Mouse (Mus musculus) pancreas, adult 10 weeks (tissue): ENCODE measurements around the gene Vmn1r230. TPM values are rescaled to one million over a fixed set of nuclear protein-coding genes. Genes with fewer than 3 reads are reported as not detected.

Experiments used
- polyA plus RNA-seq: library from polyadenylated mRNA; stranded (reverse); fragments of 350-450 nt; fragmentation: Illumina TruSeq; extraction: RNeasy Lipid Tissue Mini Kit (QIAGEN cat#74804); gene quantifications from one replicate; pipeline ENCODE4 v1.2.3, GENCODE M21; 2015; ENCODE audit warnings: low read depth, low replicate concordance; ENCODE audit not compliant: insufficient read depth

Vmn1r230 gene
- polyA plus RNA-seq: not detected

DNA sequence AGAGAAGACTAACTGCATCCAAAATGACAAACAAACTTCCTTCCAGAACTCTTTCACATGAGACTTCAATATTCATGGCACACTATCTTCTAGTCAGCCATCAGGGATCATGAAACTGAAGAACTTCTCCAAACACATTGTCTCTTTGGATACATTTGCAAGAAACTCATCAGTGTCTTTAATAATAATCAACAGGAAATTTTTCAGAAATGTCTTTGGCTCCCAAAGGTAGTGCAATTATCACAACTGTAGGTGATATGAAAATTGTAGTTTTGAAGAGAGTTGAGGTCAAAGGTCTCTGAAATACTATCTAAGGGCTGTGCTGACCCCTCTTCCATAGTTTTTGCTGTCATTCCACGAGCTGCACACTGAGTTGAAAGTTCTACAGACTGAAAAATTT is at the start of gene Vmn1r230:
Vmn1r230 (plus strand) TSS at position 301 of the 400 bp plus-strand sequence.

DNA sequence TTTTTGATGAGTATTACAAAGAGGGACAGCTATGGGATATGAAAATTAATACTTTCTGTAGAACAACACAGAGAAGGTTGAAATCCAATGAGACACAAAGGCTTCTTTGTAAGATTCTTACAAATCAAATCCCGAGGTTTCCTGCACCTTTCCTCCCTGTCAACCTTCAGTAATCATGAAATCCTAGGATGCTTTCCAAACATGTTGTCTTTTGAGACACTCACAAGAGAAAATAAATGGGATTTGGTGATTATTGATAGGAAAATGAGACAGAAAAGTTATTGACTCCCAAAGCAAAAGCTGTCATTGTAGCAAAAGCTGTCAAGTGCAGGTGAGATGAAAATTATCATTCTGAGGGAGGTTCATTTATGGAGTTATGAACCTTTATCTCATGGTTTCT is 29.0 kb upstream of the Vmn1r230 start, which contains the start of gene Vmn1r229:
Vmn1r229 (plus strand) TSS at position 301 of the 400 bp plus-strand sequence.

Other genes starting within 250 kb of the Vmn1r230 start
- gene Vmn2r110, start 244.0 kb upstream of the Vmn1r230 start, polyA plus RNA-seq: not detected
- not detected for gene Fpr-rs3, start 215.6 kb upstream of the Vmn1r230 start, polyA plus RNA-seq
- gene Vmn1r226, start 157.6 kb upstream of the Vmn1r230 start, polyA plus RNA-seq: not detected
- not detected for gene Vmn1r227, start 110.6 kb upstream of the Vmn1r230 start, polyA plus RNA-seq
- not detected for gene Vmn1r228, start 54.3 kb upstream of the Vmn1r230 start, polyA plus RNA-seq
- not detected for gene Vmn1r229, start 28.9 kb upstream of the Vmn1r230 start, polyA plus RNA-seq
- not detected for gene Vmn1r231, start 64.6 kb downstream of the Vmn1r230 start, polyA plus RNA-seq
- not detected for gene Vmn1r232, start 79.3 kb downstream of the Vmn1r230 start, polyA plus RNA-seq
- gene Ppp2r1a, start 104.9 kb downstream of the Vmn1r230 start, polyA plus RNA-seq: 57.1 TPM
- gene Vmn1r233, start 156.0 kb downstream of the Vmn1r230 start, polyA plus RNA-seq: not detected
- 2.1 TPM for gene Zfp160, start 168.5 kb downstream of the Vmn1r230 start, polyA plus RNA-seq